Mouse (Mus musculus) right cerebral cortex, adult 2 months (tissue): ENCODE data around the gene Tjp1.
A peak's percentile ranks its signal among the peaks of the same experiment; 100 is the strongest.

Experiments used
- DNase-seq, 2 experiments: peaks; one replicate each; pipeline ENCODE4 v3.0.0; 2021 to 2022; ENCODE audit warnings: low spot score in 2 of 2

Gene Tjp1

DNA sequence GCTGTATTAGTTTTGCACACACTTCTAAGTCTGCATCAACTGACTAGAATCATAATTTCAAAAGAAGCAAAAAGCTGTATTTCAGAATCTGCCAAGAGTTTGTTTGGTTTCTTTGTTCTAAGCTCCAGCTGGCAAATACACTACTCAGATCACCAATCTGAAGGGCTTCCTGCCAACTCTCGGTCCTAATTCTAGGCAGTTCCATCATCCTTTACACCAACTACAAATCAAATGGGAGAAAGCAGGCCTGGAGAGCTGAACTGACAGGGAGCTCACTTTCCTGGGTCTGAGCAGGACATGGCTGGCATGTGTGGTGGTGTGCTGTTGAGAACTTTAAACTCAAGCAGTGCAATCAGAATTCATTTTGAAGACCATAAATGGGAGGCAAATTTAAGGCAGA is 170.0 kb downstream of the Tjp1 start:
- peak; percentile 66 to 71 for DNase-seq

DNA sequence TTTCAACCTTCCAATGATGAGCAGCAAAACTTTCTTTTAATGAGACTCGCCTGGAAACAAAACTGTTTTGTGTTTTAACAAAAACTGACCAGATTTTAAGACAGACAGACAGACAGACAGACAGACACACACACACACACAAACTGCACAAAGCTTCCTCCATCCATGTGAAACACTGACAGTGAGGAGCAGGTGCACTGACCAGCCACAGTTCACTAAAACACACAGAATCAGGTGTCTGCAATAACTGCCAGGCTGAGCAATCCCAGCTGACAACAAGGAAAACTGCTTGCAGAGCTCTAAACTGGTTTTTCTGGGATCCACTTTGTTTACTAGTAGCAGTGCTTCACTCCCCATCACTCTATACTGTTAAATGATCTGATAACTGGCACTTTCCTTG is 171.4 kb downstream of the Tjp1 start:
- no peak for DNase-seq

DNA sequence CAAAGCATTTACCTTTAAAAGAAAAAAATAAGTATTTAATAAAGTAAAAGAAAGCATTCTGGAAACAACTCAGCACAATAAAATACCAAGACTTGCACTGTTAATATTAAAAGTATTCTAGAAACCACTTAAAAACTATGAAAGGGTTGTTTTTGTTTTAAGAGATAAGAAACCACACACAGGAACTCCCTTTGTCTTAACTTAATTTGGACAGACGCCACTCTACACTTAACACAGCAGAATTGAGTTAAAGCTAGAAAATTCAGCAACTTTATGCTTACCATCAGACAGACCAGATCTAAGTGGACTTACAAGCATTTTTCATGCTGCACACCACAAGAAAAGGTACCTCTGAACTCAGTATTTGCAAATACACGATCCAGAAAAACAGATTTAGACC is 172.7 kb downstream of the Tjp1 start:
- DNase-seq = no peak

DNA sequence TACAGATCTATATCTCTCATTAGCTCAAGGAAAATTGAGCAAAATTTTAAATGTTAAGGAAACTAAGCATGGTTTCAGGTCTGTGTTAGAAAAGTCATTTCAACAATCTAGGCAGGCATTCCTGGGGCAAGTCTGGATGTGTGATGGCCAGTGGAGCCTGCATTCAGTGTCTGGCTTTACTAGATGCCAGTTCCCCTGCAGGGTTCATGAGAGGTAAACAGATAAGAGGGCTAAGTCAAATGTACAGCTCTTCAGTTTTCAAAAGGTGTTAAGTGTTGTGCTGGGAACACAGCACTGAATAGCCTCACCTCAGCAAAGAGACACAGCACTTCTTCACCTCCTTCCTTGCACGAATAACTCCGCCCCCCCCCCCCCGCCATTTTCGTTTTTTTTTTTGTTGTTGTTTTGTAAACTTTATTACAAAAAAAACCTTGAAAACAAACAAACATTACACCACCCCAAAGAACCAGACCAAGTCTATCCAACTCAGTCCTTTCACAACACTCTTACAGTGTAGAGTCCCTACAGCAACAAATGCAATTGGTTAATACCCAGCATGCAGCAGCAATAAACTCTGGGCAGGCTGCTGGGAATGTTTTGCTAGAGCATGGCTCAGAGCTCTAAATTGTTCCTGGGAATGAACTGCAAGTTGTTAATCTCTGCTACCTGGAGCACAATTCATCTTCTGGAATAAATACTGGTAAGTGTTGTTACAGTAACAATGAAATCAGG is 177.1 kb downstream of the Tjp1 start:
- no peak for DNase-seq

DNA sequence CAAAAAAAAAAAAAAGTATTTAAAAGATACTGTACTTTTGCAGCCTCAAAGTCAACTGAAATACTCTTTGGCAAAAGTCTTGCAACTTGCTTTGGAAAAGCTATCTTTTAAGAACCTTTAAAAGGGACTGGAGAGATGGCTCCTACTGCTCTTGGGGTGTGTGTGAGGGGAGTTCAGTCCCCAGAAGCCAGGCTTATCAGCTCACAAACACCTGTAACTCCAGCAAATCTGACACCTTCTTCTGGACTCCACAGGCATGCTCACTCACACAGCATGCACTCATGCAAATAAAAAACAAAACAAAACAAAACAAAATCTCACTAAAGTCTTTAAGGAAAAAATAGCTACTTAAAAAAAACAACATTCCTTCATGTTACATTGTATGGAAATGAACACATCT is 179.0 kb downstream of the Tjp1 start:
- DNase-seq = no peak

DNA sequence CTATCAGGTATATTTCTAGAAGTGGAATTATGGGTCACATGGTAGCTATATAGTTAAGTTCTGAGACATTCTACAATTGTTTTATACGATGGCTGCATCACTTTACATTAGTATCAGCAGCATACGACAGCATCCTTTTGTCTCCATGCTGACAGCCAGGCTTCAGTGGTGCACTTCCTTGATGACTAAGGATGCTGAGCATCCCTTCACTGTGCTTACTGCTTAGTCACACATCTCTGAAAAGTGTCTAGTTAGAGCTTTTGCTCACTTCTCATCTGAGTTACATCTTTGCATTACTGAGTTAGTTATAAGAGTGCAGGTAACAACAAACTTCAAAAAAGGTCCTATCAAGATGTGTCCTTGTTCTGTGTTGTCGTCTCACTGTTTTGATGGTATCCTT is 182.3 kb downstream of the Tjp1 start:
- DNase-seq = no peak

DNA sequence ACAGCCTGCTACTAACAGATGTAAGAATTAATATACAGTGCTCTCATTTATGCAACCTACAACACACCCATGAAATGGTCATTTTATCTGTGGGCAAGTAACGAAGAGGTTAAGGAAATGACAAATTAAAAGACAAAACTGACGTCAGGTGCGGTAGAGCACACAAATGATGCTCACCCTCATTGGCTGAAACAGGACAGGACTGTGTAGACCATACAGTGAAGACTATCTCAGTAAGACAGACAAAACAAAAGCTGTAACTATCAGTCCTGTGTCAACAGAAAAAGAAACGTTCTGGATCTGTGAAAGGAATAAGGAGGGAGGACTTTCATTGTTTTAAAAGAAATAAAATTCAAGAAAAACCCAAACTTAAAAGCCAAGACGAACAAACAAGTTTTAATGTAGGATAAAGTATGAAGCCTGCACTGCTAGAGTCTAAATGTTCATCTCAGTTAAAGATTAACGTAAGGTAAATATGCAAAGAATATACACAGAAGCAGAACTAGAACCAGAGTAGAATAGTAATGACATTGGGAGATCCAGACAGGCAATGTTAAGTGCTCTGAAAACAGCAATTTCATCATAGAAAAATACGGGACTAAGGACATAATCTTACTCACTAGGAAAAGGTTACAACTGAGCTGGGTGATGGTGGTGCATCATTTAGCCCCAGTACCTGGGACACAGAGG is 189.9 kb downstream of the Tjp1 start:
- DNase-seq = no peak

DNA sequence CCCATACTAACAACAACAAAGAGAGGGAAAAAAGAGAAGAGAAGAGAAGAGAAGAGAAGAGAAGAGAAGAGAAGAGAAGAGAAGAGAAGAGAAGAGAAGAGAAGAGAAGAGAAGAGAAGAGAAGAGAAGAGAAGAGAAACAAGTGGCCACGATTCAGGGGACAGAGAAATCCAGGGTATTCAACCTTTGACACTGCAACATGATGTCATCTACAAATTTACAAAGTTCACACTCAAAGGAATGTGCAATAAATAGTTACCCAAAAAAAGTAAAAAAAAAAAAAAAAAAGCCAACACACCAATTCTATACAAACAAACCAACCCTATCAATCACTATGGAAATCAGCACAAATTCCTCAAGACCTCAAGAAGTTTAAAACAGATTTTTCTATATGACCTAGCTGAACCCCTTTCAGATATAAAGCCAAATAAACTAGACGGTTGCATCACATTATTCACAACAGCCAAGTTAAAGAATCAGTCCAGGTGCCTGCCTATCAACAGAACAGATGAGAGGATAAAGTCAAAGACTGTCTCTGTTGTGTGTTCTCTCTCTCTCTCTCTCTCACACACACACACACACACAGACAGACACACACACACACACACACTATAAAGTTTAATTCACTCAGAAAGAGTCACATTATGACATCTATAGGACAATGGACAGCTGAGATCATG is 194.4 kb downstream of the Tjp1 start:
- DNase-seq = no peak

DNA sequence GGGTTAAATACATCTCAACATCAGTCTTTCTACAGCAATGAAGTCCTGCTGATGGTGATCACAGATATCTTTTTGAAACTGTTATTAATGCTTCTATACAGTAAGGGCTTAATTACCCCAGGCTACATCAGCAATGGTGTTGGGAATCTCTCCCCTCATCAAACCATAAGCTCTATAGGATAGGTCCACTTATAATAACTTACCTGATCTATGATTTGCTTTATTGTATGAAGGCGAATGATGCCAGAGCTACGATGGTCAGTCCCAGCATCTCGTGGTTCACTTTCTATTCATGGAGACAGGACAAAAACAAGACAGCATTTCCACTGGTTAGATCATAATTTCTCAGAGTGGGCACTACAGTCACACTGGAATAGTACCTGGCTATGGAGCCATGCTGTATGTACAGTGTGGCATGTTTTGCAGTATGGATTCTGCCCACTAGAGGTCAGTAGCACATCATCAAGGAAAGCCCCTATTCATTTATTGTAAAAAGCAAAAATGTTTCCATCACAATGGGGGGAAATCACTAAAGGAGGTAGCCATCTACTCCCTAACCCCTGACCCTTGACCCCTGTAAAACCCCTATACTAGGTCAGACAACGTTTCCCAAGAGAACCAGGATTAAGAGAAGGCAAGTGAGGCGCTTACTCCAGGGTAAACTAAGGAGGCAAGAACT is 208.4 kb downstream of the Tjp1 start:
- DNase-seq = peak; percentile 81 to 85

DNA sequence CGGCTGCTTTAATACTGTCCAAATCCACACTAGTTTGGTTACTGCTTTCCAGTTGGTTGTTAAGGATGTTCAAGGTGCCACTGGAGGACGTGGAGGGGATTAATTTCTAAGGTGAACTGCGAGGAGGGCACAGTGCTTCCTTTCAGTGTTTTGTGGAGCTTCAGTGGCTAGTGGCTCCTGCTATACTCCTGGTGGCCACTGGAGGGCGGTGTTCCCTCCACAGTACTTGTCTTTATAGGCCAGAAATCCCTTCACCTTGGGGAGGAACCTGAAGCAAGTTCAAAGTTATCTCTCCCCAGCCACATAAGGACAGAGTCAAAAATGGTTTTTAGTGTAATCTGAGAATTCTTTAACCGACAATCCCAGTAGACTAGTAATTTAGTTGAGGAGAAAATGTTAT is 210.2 kb downstream of the Tjp1 start:
- DNase-seq = peak; percentile 69 to 77

DNA sequence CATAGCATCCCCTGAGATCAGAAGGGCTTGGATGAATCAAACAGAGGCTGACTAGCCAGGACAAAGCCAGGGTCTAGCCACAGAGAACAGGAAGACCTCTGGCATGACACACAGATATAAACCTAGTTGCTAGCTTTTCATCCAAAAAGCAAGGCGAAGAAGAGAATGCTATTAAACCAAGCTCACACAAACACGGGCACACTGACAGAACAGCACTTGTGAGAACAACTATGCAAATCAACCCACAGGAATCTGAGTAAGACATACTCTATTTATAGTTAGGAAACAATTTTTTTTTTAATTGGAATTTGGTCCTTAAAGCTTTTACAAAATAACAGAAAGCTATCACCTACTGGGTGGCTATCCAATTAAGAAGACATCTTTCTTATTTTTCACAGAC is 212.4 kb downstream of the Tjp1 start:
- DNase-seq = no peak

DNA sequence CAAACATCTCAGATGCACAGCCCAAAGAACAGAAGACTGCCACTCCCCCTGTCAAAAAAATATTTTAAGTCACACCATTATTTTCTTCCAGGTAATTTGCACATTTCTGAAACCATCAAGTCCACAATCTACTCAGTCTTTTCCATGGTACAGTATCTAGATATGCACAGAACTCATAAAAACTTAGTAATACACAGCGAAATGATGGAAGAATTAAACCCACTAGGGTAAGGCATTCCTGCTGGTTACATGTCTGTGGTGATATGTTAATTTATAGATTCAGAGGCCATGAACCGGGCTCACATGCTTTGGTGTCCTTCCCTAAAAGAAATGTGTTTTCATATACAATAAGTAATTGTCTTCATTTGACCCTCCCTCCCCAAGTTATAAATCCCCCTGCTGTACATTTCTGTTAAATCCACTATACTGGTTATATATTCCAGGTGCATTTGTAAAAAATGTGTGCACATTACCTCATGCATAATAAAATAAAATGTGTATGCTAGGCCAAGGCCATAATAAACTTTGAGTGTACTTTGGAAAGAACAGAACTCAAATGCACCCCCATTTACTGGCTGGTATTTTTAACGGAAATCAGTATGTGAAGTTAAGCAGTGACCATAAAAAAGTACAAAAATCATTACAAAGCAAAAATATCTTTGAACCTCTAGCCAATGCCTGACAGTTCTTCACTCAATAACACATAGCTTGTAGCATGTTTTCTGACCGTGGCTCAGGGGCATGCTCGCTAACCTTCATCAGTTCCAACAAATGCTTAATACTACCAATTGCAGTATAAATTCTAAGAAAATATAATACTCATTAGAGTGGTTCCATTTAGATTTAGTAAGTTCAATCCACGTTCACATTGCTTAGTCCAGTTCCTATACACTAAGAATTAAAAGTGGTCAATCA is 230.6 kb downstream of the Tjp1 start:
- DNase-seq = no peak

DNA sequence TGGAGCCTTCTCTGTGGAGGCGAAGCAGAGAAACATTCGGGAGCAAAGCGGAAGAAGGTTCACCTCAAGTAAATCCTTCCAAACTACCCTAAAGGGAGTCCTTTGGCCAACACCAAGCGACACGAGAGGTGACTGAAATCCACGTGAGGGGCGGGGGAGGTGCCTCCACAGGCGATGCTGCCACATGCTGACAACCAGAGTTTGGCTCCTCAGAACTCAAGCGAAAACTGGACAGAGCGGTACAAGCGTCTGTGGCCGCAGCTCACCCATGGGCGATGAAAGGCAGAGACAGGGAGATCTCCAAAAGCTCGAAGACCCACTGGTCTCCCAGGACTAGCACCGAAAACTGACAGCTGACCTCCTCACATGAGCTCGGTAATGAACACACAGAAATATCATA is 244.7 kb downstream of the Tjp1 start:
- no peak for DNase-seq

DNA sequence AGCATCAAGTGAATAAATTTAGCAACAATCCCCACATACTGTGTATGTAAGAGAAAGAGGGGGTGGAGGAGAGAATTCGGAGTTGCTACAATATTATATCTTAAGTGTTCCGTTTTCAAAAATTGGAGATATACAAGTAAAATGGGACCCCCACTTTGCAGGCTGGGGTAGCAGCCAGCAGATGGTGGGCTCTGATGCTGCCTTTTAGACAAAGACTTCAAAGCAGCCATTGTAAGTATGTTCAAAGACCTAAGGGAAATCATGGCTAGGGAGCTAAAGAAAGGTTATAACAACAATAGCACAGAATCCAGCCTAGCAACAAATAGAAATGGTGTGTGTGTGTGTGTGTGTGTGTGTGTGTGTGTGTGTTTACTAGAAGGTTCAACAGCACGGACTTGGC is 245.6 kb downstream of the Tjp1 start:
- no peak for DNase-seq

DNA sequence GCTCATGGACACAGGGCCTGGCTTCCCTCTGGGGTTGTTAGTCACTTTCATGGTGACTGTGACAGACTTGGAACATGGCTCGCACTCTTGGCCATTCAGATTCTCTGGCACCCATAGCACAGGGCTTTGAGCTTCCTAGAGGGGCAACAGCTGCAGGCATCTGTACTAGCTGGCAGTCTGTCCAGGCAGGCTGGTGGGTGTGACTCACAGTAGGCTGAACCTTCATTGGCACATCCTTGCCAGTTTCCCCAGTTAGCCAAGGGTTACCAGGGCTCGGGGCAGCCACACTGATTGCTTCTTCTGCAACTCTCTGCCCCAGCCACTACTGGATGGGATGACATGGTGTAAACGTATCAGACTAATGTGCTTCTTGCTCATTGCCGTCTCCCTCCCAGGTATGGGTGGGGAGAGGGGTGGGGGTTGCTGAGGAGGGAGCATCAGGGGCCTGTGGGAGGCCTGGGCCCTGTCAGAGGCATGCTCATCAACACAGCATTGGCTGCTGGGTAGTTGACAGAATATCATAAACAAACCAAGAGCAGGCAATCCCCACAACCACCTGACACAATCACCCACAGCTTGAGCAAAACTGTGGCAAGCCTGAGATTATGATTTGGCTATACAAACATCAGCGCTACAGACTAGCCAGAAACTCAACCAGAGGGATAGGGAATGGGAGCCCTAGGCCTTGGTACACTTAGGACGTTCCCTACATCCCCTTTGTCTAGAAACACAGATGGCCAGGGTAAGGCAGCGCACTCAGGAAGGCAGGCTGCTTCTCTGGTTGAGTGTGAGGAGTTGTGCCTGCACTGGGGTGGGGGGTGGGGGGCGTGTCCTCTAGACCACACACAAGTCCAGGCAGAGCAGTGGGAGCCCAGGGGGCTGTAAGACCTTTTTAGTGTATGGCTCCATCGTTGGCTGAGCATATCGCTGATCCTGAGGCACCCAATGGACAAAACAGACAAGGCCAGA is 246.4 kb downstream of the Tjp1 start:
- DNase-seq = no peak

DNA sequence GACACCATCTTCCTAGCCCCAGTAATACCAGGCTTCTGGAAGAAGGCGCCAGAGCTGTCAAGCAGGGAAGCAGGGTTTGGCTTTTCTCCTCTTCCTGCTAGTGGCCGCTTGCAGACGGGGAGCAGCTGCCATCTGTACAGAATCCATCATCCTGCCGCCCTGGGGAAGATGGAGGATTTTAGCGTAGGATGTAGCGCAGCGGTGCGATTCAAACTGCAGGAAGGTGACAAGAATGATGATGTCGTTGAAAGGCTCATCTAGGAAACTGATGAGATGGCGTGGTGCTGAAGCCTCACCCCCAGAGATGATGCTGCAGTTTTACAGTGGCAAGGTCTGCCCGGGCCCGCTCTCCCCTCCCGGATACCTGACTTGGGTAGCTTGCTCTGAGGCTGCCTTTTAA is 248.3 kb downstream of the Tjp1 start:
- peak; percentile 50 to 55 for DNase-seq

DNA sequence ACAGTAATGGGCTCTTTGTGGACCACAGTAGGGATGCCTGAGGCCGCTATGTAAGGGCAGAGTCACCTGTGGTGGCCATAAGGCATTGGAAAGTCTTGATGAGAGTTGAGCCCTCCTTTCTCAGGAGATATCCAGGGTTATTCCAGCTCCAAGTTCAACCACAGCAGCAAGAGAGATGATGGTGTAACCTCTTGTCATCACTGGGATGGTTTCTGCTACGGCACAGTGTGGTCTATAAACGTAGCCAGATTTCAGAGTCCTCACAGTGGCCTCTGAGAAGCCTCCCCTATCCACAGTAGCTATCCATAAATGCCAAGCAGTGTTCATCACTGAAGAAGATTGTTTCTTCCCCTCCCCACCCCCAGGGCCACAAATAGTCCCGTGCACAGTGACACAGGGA is 251.8 kb downstream of the Tjp1 start:
- no peak for DNase-seq

DNA sequence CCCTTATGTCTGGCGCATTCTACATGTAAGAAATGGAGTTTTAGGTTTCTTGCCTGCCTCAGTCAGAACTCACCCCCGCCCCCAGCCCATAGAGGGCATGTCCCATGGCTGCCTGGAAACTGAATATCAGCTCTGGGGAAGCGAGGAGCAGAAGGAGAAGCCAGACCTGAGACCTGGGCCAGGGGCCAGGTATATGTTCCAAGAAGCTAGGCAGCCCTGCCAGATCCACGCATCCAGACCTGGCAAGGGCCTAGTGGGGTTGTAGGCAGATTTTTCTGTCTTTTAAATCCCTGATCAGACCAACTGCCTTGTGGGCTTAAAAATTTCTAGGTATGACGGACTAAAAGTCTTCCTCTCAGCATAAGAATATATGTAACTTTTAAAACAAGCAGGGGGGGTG is 253.4 kb downstream of the Tjp1 start:
- no peak for DNase-seq

DNA sequence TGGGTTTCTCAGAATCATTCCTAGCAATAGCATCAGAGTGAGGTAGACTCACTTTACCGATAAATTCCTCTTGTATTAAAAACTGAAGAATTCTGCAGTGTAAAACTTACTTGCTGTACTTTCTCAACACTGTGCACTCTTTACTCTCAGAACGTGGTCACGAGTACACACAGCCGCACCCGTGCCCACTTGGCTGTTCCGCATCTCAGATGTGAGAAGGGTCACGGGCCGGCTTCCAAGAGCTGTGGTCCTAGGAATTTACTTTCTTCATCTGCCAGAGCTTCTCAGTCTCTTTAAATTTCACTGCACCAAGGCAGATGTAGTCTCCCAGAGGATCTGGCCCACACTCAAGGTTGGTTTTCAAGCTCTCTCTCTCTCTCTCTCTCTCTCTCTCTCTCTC is 277.9 kb downstream of the Tjp1 start:
- no peak for DNase-seq
